Mouse (Mus musculus) lung, adult 2 months (tissue): ENCODE data around the gene Pts.

Experiments
- CTCF ChIP-seq: fragments of 200-500 bp; IDR thresholded peaks from 2 replicates; pipeline ENCODE4 v1.5.1; 2011; ENCODE audit warnings: mild to moderate bottlenecking, low read length, control low read depth; ENCODE audit not compliant: insufficient read depth
- POLR2A ChIP-seq: fragments of 200-500 bp; IDR thresholded peaks from 2 replicates; pipeline ENCODE4 v1.6.1; 2011; ENCODE audit warnings: low read depth, mild to moderate bottlenecking, control low read depth, low read length, borderline replicate concordance; ENCODE audit errors: extremely low read depth

- TF ChIP-seq CTCF, result no peak
- TF ChIP-seq POLR2A, result no peak
Observed at GRCm38 (mm10) chr9:50565940-50566339, 37.4 kb upstream of the Pts start.
